Mouse (Mus musculus): Measurements from ENCODE around the gene Nr2c1.

Nr2c1 gene

GRCm38 (mm10) chr10:94138890-94139482 is 8.8 kb upstream of the Nr2c1 start:
- DNase-seq (ENCODE audit: low spot score) = no peak

- DNase-seq (ENCODE audit: low spot score) = no peak
These were observed 7.4 kb upstream of the Nr2c1 start for GRCm38 (mm10) chr10:94140227-94140931.

- DNase-seq (ENCODE audit: low spot score) = no peak
These were observed 5.4 kb upstream of the Nr2c1 start for GRCm38 (mm10) chr10:94142427-94142826.

DNA sequence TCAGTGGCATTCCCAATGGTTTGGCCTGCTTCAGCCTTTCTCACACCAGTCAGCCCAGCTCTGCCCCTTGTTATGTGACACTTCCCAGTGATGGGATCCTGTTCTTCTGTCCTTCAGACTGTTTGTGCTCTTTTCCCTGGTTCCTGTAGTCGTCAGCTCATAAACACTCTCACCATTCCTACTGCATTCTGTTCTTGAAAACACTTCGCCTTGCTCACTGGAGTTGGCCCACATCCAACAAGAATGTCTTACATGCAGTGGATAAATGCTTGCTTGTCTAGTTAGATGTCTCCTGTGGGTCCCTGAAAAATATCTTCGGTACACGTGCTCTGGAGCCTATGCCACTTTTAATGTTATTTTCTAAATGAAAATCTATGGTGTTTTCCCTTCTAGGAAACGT is 3.2 kb upstream of the Nr2c1 start:
- no peak for DNase-seq (ENCODE audit: low spot score)

GRCm38 (mm10) chr10:94147391-94147755 is 450 bp upstream of the Nr2c1 start:
- no peak for DNase-seq (ENCODE audit: low spot score)

DNA sequence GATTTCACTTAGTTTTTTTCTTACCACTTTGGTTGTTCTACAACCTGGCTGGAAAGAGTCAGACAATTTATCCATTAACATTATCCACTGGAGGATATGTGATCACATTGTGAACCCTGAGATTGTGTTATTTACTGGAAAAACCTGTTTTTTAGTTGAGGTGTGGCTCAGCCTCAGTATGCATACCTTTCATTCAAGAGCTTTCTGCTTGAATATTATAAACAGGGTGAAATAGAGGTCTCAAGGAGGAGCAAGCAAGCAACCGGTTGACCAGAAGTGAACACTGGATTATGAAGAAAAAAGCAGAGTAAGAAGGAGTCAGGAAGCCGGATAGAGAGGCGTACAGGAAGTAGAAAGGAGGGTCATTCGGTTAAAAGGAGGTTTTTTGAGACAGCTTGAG is 3.7 kb downstream of the Nr2c1 start:
- no peak for DNase-seq (ENCODE audit: low spot score)

DNA sequence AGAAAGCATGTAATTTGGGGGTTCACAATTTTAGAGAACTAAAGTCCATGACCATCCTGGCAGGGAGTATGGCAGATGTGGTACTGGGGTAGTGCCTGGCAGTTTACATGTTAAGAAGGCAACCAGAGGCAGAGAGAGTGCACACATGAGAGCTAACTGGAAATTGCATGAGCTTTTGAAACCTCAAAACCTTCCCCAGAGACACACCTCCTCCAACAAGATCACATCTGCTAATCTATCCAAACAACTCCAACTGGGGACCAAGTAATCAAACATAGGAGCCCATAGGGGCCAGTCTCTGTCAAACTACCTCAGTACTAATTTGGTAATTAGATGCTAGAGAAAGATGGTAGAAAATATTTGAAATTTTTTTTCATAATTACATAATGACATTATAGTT is 6.0 kb downstream of the Nr2c1 start:
- no peak for DNase-seq (ENCODE audit: low spot score)

DNA sequence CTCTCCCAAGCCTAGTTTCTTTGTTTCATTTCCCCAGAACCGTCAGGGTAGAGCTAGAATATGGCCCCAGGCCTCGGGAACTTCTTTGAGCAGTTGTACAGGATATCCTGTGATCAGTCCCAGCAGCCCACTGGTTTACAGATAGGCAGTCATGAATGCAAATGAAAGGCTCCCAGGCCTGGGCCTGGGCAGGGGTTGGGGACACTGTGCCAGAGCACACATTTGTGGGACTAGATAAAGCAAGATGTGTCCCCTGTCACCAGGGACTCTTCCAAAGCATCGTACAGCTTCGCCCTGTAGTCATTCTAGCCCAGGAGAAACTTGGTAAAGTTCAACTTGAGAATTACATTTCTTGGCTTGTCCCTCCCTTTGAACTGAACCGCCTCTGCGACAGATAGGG is 11.1 kb downstream of the Nr2c1 start:
- no peak for DNase-seq (ENCODE audit: low spot score)

- no peak for DNase-seq (ENCODE audit: low spot score)
These were observed 11.6 kb downstream of the Nr2c1 start for GRCm38 (mm10) chr10:94159406-94159805.

- no peak for DNase-seq (ENCODE audit: low spot score)
These were observed 13.4 kb downstream of the Nr2c1 start for GRCm38 (mm10) chr10:94161051-94161765.

GRCm38 (mm10) chr10:94162031-94162430 is 14.2 kb downstream of the Nr2c1 start:
- no peak for DNase-seq (ENCODE audit: low spot score)

DNA sequence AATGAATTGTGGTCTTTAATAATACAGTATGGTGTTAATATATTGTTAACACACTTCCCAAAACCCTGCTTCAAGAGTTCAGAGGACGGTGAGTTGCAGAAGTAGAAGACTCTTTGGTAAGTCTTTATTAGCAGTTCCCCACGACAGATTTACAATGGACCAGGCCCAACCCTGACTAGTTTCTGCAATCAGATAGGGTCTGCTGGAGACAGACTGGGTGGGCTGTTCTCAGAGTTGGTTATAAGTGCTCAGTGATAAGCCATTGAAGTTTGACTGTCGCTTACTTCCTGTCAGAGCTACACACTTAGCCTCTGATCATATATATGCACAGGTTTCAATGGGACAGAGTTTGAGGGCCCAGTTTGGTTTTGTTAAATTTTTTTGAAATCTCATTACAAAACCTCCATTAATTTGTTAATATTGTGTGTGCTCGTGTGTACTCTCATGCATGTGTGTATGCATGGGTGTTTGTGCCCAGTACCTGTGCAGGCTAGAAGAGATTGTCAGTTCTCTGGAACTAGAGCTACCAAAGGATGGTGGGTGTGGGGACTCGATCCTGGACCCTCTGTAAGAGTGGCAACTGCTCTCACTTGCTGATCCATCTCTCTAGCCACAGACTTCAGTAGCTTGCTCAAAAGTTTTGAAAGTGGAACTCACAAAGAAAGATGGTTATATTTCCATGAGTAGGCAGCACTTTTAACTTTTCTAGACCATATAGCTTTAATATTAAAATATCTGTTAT is 16.5 kb downstream of the Nr2c1 start:
- no peak for DNase-seq (ENCODE audit: low spot score)

- no peak for DNase-seq (ENCODE audit: low spot score)
These were observed 17.6 kb downstream of the Nr2c1 start for GRCm38 (mm10) chr10:94165426-94165825.

DNA sequence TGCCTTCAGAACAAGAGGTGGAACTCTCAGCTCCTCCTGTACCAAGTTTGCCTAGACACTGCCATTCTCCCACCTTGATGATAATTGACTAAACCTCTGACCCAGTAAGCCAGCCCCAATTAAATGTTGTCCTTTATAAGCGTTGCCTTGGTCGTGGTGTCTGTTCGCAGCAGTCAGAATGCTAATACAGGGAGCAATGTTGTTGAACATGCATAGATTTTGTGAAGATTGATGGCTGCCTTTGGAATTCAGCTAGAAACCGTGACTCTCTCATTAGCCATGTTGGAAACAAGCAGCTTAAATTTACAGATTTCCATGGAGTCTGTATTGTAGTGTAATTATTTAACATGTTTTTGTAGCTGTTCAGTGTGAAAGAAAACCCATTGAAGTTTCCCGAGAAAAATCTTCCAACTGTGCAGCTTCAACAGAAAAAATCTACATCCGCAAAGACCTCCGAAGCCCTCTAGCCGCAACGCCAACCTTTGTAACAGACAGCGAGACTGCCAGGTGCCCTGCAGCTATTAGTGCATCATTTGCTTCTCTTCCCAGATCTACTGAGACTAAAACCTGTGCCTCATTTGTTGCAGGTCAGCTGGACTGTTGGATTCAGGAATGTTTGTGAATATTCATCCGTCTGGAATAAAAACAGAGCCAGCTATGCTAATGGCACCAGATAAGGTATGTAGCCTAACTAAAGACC is 19.4 kb downstream of the Nr2c1 start:
- DNase-seq (ENCODE audit: low spot score) = no peak

- DNase-seq (ENCODE audit: low spot score) = no peak
These were observed 23.8 kb downstream of the Nr2c1 start for GRCm38 (mm10) chr10:94171440-94172130.

GRCm38 (mm10) chr10:94172137-94172536 is 24.3 kb downstream of the Nr2c1 start:
- no peak for DNase-seq (ENCODE audit: low spot score)

DNA sequence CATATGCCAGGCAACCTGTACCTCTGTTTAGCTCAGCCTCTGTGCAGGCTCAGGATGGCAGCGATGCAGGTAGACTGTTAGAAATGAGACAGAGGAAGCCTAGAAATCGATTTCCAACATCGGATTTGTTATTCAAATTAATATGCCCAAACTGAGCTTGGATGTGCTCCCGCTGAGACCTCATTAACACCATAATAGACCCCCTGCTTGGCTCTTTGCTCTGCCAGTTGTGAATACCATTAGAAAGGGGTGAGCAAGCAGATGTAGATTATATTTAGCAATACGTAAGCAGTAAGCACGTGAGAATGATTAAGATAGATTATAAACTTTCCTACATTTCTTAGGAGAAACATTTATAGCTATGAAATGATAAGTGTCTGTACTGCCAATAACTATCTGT is 24.9 kb downstream of the Nr2c1 start:
- no peak for DNase-seq (ENCODE audit: low spot score)

GRCm38 (mm10) chr10:94174652-94175051 is 26.8 kb downstream of the Nr2c1 start:
- no peak for DNase-seq (ENCODE audit: low spot score)

- DNase-seq (ENCODE audit: low spot score) = no peak
These were observed 35.4 kb downstream of the Nr2c1 start for GRCm38 (mm10) chr10:94183199-94183598.

GRCm38 (mm10) chr10:94198482-94199405 is 50.9 kb downstream of the Nr2c1 start, which contains the start of gene Ndufa12:
Gene Ndufa12 (plus strand): TSS chr10:94198720.
- DNase-seq (ENCODE audit: low spot score) = peak; percentile 94

Data from layer of hippocampus, adult 11-12 months (tissue).